Mouse (Mus musculus) intestine, embryonic 15.5 days (tissue): ENCODE measurements around the gene Grk4. TPM values are rescaled to one million over a fixed set of nuclear protein-coding genes. Genes with fewer than 3 reads are reported as not detected.
A peak's percentile ranks its signal among the peaks of the same experiment; 100 is the strongest.

Experiments used
- ATAC-seq: fragments of 200-750 bp; cut with Nextera tagmentation; 2 replicates; pipeline ENCODE4 v1.8.0; 2017; ENCODE audit warnings: moderate TSS enrichment, moderate library complexity
- H3K27ac ChIP-seq: fragments of 300-500 bp; sonication (generic); 2 replicates; pipeline ENCODE4 v1.5.1; 2015; ENCODE audit warnings: mild to moderate bottlenecking, inconsistent platforms
- H3K27me3 ChIP-seq: fragments of 300-500 bp; sonication (generic); replicated peaks from 2 replicates; pipeline ENCODE4 v1.6.1; 2015; ENCODE audit warnings: inconsistent platforms
- H3K36me3 ChIP-seq: fragments of 300-500 bp; sonication (generic); 2 replicates; pipeline ENCODE4 v1.6.1; 2015; ENCODE audit warnings: inconsistent platforms
- H3K4me1 ChIP-seq: fragments of 300-500 bp; sonication (generic); replicated peaks from 2 replicates; pipeline ENCODE4 v1.6.1; 2015; ENCODE audit warnings: inconsistent platforms
- H3K4me2 ChIP-seq: fragments of 300-500 bp; sonication (generic); replicated peaks from 2 replicates; pipeline ENCODE4 v1.6.1; 2015; ENCODE audit warnings: mild to moderate bottlenecking, inconsistent platforms
- H3K4me3 ChIP-seq: fragments of 300-500 bp; sonication (generic); replicated peaks from 2 replicates; pipeline ENCODE4 v1.5.1; 2015; ENCODE audit warnings: inconsistent platforms
- H3K9ac ChIP-seq: fragments of 300-500 bp; sonication (generic); 2 replicates; pipeline ENCODE4 v1.6.1; 2015; ENCODE audit warnings: inconsistent platforms
- H3K9me3 ChIP-seq: fragments of 300-500 bp; sonication (generic); 2 replicates; pipeline ENCODE4 v1.6.1; 2016; ENCODE audit warnings: inconsistent platforms
- WGBS: fragments of 180-500 bp; shearing (Covaris S2); methylation state at CpG from one replicate; pipeline ENCODE4 v1.1.7; 2015; 5-methylcytosine and 5-hydroxymethylcytosine counted together
- polyA plus RNA-seq: library from polyadenylated mRNA; unstranded; fragments of >200 nt; fragmentation: Nextera tagmentation; extraction: Ambion mirVana; gene quantifications from 2 replicates; pipeline ENCODE4 v1.2.1, GENCODE M21; 2015

Gene Grk4
- polyA plus RNA-seq, 1 experiment from 2014 or later: 2.6 TPM

DNA sequence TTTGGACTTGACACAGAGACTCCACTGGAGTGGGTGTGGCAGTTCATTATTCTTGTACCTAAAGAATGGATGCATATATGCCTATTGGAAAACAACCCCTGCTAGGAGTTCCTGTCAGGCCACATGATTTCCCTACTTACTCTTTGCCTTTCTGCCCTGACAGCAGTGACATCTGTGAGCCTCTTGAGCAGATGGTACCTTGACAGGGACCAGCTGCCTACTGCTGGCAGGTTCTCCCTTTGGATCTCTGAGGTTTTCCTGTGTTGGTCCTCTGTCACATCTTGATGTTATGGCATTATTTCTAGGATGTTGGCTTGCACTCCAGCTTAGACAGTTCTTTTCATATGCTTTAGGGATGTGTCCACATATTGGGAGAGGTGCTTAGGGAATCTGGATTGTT, 69.0 kb downstream of the Grk4 start:
- Histone ChIP-seq H3K36me3 (no peaks in the 10 kb centered on the region), H3K27ac (no peak overlapping the region), H3K4me2 (no peak overlapping the region), H3K4me3 (no peak overlapping the region), H3K4me1 (no peaks in the 10 kb centered on the region), H3K27me3 (no peaks in the 10 kb centered on the region), H3K9me3 (no peaks in the 10 kb centered on the region), H3K9ac (no peak overlapping the region)
- ATAC-seq: no peak

GRCm38 (mm10) chr5:34730255-34730654, 70.1 kb downstream of the Grk4 start:
- no peak overlapping the region for H3K27ac ChIP-seq
- no peaks in the 10 kb centered on the region for H3K27me3 ChIP-seq
- WGBS: 58% methylated on average over 1 of the region's 1 CpGs
- no peak overlapping the region for H3K4me2 ChIP-seq
- H3K36me3 ChIP-seq: no peaks in the 10 kb centered on the region
- ATAC-seq: no peak
- no peaks in the 10 kb centered on the region for H3K4me1 ChIP-seq
- no peaks in the 10 kb centered on the region for H3K9me3 ChIP-seq
- H3K9ac ChIP-seq: no peak overlapping the region
- H3K4me3 ChIP-seq: no peak overlapping the region

DNA sequence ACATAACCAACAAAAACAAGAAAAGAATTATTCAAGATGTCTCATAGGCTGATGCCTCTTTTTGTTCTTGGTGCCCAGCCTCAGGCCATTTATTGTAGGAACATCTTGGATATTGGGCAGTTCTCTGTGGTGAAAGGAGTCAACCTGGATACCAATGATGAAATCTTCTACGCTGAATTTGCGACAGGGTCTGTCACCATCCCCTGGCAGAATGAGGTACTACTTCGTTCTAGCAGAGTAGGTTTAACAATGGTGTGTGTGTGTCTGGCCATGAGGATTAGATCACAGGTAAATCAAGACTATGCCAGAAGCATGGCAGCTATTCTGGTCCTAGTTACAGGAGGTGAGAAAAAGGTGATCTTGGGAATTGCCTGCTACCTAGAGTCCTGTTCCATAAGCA, 91.3 kb downstream of the Grk4 start:
- ATAC-seq: no peak
- Histone ChIP-seq H3K27ac (no peak overlapping the region), H3K9me3 (no peaks in the 10 kb centered on the region), H3K4me3 (no peak overlapping the region), H3K27me3 (no peaks in the 10 kb centered on the region), H3K4me1 (no peaks in the 10 kb centered on the region), H3K9ac (no peak overlapping the region), H3K4me2 (no peak overlapping the region), H3K36me3 (no peaks in the 10 kb centered on the region)
- WGBS: 59% methylated on average over 3 of the region's 3 CpGs

DNA sequence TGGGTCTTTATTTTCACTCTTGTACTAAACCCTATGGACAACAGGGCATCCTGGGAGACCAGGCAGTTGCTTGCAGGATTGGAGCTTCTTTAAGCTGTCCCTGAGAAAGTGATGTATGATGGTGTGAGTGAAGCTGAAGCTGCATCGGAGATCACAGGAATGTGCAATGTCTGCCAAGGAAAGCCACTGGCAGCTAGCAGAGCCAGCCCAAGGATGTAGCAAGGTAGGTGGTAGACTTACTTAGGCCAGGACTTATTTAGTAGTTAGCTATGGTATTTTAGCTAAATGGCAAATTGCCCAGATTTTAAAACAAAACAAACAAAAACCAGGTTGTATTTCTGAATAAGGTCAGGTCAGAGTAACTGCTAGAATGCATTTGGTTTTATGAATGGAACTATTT, 98.6 kb downstream of the Grk4 start:
- Histone ChIP-seq H3K4me2 (no peak overlapping the region), H3K4me3 (no peak overlapping the region), H3K36me3 (no peaks in the 10 kb centered on the region), H3K27me3 (no peaks in the 10 kb centered on the region), H3K9ac (no peak overlapping the region), H3K27ac (no peak overlapping the region), H3K4me1 (peaks cover 6% of the 10 kb centered on the region), H3K9me3 (no peaks in the 10 kb centered on the region)
- no peak for ATAC-seq
- 64% methylated on average over 1 of the region's 1 CpGs for WGBS

DNA sequence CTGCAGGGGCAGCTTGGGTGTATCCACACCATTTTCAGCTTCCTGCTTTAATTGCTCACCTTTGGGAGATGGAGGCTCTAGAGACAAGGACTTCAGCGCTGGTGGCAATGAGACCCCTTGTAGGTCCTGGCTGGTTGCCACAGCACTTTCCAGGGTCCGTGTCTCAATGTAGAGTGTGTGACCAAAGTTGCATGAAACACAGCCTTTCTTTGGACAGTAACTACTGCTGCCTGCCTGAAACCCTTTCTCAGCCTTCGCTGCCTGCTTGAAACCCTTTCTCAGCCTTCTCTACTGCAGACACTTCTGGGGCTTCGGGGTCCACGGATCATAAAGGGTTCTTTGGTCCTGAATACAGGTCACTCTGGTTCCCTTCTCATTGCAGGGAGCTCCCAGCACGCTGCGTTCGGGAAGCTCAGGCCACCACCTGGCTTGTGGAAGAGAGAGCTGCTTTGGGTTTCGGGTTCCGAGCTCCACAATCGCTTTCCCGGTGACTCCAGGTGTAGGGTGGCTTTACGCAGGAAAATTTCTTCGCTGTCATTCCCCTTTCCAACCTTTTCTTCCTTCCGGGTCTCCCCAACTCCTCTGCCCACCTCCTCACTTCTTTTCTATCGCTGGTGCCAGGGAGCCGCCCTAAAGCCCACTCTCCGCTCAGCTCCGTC, 100.8 kb downstream of the Grk4 start:
- Histone ChIP-seq H3K9me3 (no peaks in the 10 kb centered on the region), H3K27me3 (no peaks in the 10 kb centered on the region), H3K4me3 (peak overlapping the region; percentile 99), H3K4me2 (peak overlapping the region; percentile 81), H3K27ac (peak overlapping the region; percentile 41), H3K36me3 (no peaks in the 10 kb centered on the region), H3K4me1 (peaks cover 6% of the 10 kb centered on the region), H3K9ac (peak overlapping the region; percentile 52)
- ATAC-seq: peak; percentile 63
- under 1% methylated on average over 19 of the region's 19 CpGs for WGBS

DNA sequence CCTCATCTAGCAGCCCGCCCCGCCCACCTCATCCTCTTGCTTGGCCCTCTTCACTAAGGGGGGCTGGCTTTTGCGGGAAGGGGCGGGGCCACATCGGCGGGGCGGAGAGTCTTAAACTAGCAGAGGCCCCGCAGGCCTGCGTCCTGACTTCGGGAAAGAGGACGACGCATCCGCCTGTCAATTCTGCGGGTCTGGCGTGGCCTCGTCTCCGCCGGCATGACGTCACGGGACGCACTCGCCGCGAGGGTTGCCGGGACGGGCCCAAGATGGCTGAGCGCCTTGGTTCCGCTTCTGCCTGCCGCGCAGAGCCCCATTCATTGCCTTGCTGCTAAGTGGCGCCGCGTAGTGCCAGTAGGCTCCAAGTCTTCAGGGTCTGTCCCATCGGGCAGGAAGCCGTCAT, 101.3 kb downstream of the Grk4 start, which contains the start of gene Htt:
Gene Htt (plus strand): TSS at position 232 of the 400 bp plus-strand sequence.
- H3K4me1 ChIP-seq: peaks cover 6% of the 10 kb centered on the region
- H3K27me3 ChIP-seq: no peaks in the 10 kb centered on the region
- WGBS: 1% methylated on average over 35 of the region's 35 CpGs
- peak within 1 kb of the TSS; percentile 95 for H3K9ac ChIP-seq
- H3K4me2 ChIP-seq: peak within 1 kb of the TSS; percentile 83
- peak within 1 kb of the TSS; percentile 99 for H3K4me3 ChIP-seq
- H3K9me3 ChIP-seq: no peaks in the 10 kb centered on the region
- H3K27ac ChIP-seq: peak within 1 kb of the TSS; percentile 81
- ATAC-seq: peak; percentile 99
- H3K36me3 ChIP-seq: no peaks in the 10 kb centered on the region

- peak overlapping the region; percentile 81 for H3K27ac ChIP-seq
- peaks cover 6% of the 10 kb centered on the region for H3K4me1 ChIP-seq
- H3K4me3 ChIP-seq: peak overlapping the region; percentile 99
- peak overlapping the region; percentile 95 for H3K9ac ChIP-seq
- H3K27me3 ChIP-seq: no peaks in the 10 kb centered on the region
- H3K4me2 ChIP-seq: peak overlapping the region; percentile 83
- peak; percentile 78 for ATAC-seq
- no peaks in the 10 kb centered on the region for H3K9me3 ChIP-seq
- no peaks in the 10 kb centered on the region for H3K36me3 ChIP-seq
- WGBS: under 1% methylated on average over 41 of the region's 54 CpGs
These were observed 101.9 kb downstream of the Grk4 start for GRCm38 (mm10) chr5:34761934-34762611.

DNA sequence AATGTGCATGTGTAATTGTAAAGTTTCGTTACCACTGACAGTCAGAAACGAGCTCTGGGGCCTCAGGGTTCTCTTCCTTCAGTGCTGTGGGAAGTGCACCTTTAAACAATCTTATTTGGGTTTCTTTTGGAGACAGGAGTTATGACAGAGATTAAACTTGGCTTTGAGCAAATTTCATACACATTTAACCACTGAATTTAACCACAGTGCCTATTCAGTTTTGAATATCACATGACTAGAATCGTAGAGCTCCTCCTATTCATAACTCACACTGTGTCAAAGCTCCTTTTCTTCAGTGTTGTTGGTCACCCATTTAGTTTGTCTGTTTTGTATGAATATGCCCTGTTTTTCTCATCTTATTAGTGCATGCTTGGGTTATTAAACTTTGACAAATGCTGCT, 111.6 kb downstream of the Grk4 start:
- ATAC-seq: no peak
- 93% methylated on average over 3 of the region's 3 CpGs for WGBS
- Histone ChIP-seq H3K36me3 (no peaks in the 10 kb centered on the region), H3K9ac (no peak overlapping the region), H3K4me1 (no peaks in the 10 kb centered on the region), H3K27ac (no peak overlapping the region), H3K27me3 (no peaks in the 10 kb centered on the region), H3K9me3 (no peaks in the 10 kb centered on the region), H3K4me3 (no peak overlapping the region), H3K4me2 (no peak overlapping the region)

GRCm38 (mm10) chr5:34772696-34773245, 112.6 kb downstream of the Grk4 start:
- ATAC-seq: no peak
- H3K9ac ChIP-seq: no peak overlapping the region
- H3K9me3 ChIP-seq: no peaks in the 10 kb centered on the region
- WGBS: 87% methylated on average over 4 of the region's 4 CpGs
- H3K4me3 ChIP-seq: no peak overlapping the region
- no peaks in the 10 kb centered on the region for H3K27me3 ChIP-seq
- H3K4me1 ChIP-seq: no peaks in the 10 kb centered on the region
- H3K4me2 ChIP-seq: no peak overlapping the region
- no peak overlapping the region for H3K27ac ChIP-seq
- H3K36me3 ChIP-seq: no peaks in the 10 kb centered on the region

DNA sequence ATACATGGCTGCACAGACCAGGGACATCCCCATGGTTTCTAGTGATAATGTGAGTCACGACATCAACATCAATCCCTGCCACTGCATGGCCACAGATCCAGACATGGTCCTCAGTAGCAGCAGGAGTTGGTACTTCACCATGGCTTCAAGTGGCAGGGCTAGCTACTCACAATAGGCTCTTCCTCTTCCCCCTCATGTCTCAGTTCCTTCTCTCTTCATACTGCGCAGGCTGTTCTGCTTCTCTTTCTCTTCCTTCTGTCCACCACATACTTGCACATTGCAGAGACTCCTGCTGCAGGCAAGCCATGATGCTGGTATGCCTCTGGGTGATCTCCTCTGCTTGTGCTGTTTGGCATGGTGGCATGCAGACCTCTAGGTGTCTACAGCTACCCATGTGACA, 113.2 kb downstream of the Grk4 start:
- no peak overlapping the region for H3K4me3 ChIP-seq
- H3K9me3 ChIP-seq: no peaks in the 10 kb centered on the region

DNA sequence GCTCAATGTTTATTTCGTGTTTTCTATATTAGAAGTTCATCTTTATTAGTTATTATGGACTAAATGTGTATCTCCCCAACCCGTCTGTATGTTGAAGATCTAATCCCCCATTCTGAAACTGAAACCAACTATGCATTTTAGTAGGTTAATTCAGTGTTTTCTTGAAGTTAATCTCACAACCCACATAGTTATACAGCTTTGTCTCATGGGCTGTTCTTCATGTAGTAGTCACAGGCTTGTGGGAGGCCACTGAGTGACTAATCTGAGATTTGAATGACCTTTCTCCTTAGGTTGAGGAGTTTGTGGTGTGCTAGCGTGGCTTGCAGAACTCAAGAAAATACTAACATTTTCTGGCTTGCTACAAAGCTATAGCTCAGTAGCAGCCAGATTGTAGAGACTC, 124.8 kb downstream of the Grk4 start:
- Histone ChIP-seq H3K4me1 (no peaks in the 10 kb centered on the region), H3K4me2 (no peak overlapping the region), H3K36me3 (peaks cover 6% of the 10 kb centered on the region; the same call in 1 of the 2 replicates), H3K27me3 (no peaks in the 10 kb centered on the region), H3K9me3 (no peaks in the 10 kb centered on the region), H3K27ac (no peak overlapping the region), H3K4me3 (no peak overlapping the region), H3K9ac (no peak overlapping the region)
- no peak for ATAC-seq
- WGBS: 90% methylated on average over 3 of the region's 3 CpGs

More for the DNA sequence above, 113.2 kb downstream of the Grk4 start:
- H3K4me2 ChIP-seq: no peak overlapping the region
- H3K27me3 ChIP-seq: no peaks in the 10 kb centered on the region
- ATAC-seq: no peak
- no peak overlapping the region for H3K27ac ChIP-seq
- H3K4me1 ChIP-seq: no peaks in the 10 kb centered on the region
- no peak overlapping the region for H3K9ac ChIP-seq
- no peaks in the 10 kb centered on the region for H3K36me3 ChIP-seq
- WGBS: 87% methylated on average over 2 of the region's 2 CpGs

- no peak overlapping the region for H3K4me2 ChIP-seq
- H3K9ac ChIP-seq: no peak overlapping the region
- no peak overlapping the region for H3K4me3 ChIP-seq
- no peak for ATAC-seq
- no peak overlapping the region for H3K27ac ChIP-seq
- WGBS: 84% methylated on average over 2 of the region's 2 CpGs
- H3K9me3 ChIP-seq: no peaks in the 10 kb centered on the region
- peaks cover 12% of the 10 kb centered on the region for H3K36me3 ChIP-seq
- H3K4me1 ChIP-seq: no peaks in the 10 kb centered on the region
- no peaks in the 10 kb centered on the region for H3K27me3 ChIP-seq
These were observed 131.0 kb downstream of the Grk4 start for GRCm38 (mm10) chr5:34791141-34791540.
